Mouse (Mus musculus) frontal cortex, postnatal 36 days (tissue): Measurements from ENCODE around the gene Fkbpl.
A peak's percentile ranks its signal among the peaks of the same experiment; 100 is the strongest.

Experiments
- DNase-seq, 2 experiments: peaks; one replicate each; pipeline ENCODE4 v3.0.0; 2022; ENCODE audit warnings: low spot score in 2 of 2

The Fkbpl gene

DNA sequence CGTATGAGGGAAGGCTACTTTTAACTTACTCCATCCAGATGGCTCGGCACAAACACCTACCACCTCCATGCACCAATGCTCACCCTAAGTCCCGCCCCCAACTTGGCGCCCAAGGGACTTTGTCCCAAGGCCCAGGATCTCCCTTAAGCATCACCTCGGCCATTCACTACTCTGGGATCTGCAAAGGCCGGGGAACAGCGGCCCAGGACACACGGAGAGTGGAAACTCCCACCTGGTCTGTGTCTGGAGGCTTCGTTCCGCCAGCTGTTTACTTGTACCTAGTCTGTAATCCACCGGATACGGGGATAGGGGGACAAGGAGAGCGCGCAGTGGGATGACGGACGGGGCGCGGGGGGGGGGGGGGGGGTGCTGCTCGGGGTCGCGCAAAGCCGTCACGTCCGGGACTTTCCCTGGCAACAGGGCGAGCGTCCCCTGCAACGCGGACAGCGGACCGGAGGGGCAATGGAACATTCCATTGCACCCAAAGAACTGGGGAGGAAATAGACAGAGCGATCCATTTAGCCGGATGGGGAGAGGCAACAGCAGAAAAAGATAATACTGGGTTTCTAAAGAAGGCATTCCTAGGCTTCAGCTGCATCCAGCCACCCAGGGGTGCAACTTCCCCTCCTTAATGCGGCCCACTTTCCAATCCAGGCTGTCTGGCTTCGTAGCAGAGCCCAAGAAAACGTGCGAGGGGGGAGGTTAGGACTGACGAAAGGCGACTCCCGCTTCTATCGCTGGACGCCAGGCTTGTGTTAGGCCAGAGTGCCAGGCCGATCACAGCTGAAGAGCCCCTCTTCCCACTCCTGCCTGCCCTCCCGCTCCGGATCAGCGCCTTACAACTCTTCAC is 17.2 kb upstream of the Fkbpl start:
- peak; percentile 85 to 88 for DNase-seq

- no peak for DNase-seq
These were observed 16.5 kb upstream of the Fkbpl start, which contains the start of gene Ppt2 for GRCm38 (mm10) chr17:34627943-34628643. TSS of gene Ppt2 (minus strand) at chr17:34628510.

GRCm38 (mm10) chr17:34628644-34628967 is 16.0 kb upstream of the Fkbpl start:
- DNase-seq = no peak

- peak; percentile 68 to 71 for DNase-seq
These were observed 15.3 kb upstream of the Fkbpl start, which contains the start of gene Prrt1 for GRCm38 (mm10) chr17:34629221-34629751. TSS of gene Prrt1 (plus strand) at chr17:34629533.

DNA sequence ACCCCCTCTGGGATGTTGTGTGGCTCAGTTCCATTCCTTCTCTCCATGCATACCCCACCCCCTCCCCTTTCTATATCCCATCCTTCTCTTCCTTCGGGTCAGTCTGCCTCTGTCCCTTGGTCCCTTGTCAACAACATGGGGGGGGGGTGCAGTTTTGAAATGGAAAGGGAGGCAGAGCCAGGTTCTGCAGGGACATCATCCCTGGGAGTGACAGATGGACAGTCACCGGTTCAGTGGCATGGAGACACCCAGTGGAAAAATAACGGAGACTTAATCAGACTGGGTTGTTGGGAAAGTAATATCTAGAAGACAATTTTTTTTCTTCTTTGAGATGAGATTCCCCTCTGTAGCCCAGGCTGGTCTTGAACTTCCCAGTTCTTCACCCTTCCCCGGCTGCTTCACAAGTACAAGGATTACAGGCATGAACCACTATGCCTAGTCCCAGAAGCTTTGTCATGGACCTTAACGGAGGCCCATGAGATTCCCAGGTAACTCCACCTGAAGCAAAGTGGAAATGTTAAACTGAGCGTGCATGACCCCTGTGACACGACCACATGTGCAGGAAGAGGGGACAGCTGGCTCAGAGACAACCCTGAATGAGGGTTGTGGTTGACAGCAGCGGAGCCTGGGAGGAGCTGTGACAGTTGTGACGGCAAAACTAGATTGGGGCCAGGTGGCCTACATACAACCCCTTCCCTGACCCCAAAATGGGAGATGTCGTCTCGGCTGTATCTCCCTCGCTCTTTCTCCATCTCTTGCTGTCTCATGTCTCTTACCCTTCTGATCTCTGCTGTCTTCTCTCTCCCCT is 14.6 kb upstream of the Fkbpl start:
- DNase-seq = no peak

DNA sequence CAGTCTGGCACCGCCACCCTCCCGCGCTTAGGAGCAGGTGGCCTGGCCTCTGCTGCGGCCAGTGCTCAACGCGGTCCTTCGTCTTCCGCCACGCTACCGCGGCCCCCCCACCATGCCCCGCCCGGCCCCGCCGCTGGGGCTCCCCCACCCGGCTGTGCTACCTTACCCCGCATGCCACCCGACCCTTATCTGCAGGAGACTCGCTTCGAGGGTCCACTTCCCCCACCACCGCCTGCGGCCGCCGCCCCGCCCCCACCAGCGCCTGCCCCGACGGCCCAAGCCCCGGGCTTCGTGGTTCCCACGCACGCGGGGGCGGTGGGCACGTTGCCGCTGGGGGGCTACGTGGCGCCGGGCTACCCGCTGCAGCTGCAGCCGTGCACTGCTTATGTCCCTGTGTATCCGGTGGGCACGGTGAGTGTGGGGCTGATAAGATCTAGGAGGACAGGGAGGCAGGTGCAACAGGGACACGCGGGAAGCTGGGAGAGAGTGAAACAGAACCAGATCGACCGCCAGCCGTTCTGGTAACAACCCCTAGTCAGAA is 13.7 kb upstream of the Fkbpl start:
- DNase-seq = no peak

DNA sequence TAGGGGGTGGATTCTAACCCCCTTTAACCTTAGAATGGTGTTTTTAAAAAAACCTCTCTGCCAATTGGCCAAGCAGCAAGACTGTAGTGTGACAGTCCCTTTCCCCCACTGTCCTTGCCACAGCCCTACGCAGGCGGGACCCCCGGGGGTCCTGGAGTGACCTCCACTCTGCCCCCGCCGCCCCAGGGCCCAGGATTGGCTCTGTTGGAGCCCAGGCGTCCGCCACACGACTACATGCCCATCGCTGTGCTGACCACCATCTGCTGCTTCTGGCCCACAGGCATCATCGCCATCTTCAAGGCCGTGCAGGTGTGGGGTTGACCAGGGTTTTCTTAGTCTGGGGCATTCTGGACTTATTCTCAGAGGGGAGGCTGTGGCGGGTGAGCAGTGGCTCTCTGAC is 12.9 kb upstream of the Fkbpl start:
- no peak for DNase-seq

GRCm38 (mm10) chr17:34632261-34632691 is 12.3 kb upstream of the Fkbpl start:
- peak; percentile 86 to 90 for DNase-seq

- DNase-seq = no peak
These were observed 8.9 kb upstream of the Fkbpl start for GRCm38 (mm10) chr17:34635671-34636070.

- no peak for DNase-seq
These were observed 7.1 kb upstream of the Fkbpl start for GRCm38 (mm10) chr17:34637459-34637858.

DNA sequence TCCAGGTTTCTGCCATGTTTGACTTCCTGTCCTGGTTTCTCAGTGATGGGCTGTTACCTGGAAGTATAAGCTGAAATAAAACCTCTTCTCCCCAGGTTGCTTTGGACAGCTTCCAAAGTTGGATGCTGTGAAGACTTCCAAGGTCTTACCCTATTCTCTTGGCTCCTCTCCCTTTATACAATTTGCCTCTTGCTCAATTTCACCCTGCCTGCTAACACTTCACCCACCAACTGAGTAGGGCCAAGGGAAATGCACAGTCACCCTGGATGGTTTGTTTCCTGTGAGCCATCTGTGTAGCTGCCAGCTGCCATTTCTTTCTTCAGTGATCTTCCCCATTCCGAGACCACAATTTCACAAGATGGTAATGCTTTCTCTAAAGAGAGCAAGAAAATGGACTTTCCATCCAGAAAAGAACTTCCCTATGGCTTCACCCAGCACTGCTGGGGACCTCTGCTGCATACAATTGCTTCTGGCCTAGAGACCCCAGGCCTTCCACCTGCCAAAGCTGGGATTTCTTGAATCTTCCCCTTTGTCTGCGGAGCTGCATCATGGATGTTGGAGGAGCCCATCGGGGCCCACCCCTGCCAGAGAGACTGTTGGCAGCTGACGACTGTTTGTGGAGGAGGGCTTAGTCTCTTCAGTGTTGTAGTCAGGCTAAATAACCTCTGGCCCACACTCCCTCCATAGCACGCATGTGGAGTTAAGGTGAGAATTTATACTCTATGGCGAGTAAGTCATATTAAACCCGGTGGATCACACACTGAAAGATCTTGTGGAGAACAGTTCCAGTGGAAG is 4.9 kb upstream of the Fkbpl start:
- no peak for DNase-seq

DNA sequence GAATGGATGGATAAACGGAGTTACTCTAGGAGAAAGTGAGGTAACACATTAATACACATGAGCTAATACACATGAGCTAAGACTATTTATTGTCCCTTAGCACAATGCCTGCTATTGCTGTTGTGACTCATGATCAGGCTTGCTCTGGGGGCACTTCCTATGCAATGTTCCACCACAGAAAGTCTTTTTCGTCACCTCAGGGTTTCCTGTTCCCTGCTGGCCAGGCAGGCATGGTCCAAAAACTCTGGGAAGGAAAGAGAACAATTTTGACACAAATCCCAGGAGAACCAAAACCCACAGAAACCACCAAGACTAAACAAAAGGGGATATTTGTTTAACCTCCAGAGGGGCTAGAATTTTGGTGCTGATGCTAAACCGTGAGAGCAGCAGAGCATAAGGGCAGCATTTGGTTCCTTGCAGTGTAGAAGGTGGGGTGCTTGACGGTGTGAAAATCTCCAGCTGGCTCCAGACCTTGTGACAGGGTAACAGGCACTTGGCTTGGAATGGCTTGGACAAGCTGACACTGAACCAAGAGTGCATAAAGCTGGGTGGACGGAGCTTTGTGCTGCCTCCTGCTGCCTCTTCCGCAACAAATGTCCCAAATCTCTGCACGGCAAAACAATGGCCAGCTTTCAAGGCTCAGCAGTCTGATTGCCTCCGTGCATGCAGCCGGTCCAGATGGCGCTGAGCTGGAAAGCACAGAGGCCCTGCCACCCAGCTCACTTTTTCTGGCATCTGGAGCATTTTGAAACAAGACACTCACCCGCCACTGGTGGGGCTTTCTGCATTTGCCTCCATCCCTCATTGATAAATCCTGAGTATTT is 3.6 kb upstream of the Fkbpl start:
- no peak for DNase-seq

DNA sequence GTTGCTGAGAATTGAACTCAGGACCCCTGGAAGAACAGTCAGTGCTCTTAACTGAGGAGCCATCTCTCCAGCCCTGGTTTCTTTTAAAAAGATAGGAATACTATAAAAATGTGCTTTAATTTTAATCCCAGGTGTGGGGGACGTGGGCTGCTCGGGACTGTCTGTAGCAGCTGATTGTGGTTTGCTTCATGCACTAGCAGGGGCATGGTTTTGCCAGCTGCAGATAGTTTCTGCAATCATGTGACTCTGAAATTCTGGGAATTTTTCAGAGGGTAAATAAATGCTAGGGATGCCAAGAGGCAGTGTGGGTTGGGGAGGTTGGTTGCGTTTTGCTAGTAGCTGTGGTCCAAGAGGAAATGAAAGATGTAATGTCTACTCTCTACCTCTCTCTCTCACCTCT is 2.6 kb upstream of the Fkbpl start:
- DNase-seq = no peak

DNA sequence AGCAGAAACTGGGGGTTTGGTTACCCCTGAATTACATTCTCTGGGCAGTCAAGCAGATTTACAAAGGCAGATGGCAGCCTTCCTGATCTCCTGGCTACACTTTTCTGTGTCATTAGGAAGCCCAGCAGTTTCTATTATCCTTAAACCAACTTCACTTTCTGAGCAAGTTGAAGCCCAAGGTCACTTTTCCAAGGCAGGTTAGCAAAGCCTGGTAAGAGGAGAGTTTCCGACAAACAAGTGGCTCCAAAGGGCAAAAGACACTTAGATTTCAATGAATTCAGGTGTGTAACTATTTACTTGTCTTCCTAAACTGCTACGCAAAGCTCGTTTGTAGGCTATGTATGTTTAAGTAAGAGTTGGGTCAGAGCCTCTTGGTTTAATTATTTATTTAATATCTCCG is 1.2 kb upstream of the Fkbpl start:
- DNase-seq = no peak

GRCm38 (mm10) chr17:34643944-34644343 is 620 bp upstream of the Fkbpl start:
- no peak for DNase-seq

GRCm38 (mm10) chr17:34645256-34645829 is 779 bp downstream of the Fkbpl start:
- no peak for DNase-seq

DNA sequence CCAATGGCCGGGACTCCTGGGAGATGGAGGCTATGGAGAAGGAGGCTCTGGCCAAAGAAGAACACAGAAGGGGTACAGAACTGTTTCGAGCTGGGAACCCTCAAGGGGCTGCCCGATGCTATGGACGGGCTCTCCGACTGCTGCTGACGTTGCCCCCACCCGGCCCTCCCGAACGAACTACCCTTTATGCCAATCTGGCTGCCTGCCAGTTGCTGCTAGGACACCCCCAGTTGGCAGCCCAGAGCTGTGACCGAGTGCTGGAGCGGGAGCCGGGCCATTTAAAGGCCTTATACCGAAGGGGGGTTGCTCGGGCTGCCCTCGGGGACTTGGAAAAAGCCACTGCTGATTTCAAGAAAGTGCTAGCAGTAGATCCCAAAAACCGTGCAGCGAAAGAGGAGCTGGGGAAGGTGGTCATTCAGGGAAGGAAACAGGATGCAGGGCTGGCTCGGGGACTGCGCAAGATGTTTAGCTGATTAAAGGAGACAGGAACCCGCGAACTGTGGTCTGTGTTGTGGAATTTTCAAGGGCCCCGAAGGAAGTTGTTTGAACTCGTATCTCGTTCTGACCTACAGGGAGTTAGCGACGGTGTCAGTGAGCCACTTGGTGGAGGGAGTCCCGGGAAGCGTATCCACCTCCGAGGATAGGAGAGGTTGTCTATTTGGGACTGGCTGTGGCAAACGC is 1.4 kb downstream of the Fkbpl start:
- DNase-seq = no peak

DNA sequence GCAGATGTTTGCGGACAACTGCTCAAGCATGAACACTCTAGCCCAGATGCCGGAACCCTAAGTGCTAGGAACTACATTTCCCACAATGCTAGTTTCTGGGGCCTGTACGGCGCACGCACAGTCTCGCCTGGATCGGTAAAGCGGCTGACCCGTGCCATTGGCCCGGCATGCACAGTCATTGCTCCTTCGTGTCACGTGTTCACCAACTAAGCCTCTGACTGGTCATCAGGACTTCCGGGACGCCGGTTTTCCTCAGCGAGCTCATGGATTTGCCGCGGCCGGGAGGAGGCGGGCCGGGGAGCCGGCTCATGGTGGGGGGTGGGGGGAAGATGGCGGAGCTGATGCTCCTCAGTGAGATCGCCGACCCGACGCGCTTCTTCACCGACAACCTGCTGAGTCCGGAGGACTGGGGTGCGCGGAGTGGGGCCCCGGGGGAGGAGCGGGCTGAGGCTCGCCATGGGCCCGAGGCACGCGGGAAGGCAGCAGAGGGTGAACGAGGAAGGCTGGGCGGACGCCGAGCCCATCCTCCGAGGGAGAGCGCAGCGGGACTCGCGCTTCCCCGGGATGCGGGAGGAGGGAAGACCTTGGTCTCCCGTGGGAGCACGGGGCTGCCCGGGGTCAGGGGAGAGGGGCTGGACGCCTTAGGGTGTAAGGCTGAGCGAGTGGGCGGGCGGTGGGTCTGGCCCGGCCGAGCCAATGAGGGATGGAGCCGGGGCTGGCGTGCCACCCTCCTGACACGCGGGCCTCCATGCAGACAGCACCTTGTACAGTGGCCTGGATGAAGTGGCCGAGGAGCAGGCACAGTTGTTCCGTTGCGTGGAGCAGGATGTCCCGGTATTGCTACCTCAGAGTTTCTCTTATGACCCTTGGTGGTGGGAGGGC is 2.6 kb downstream of the Fkbpl start, which contains the start of gene Atf6b:
Gene Atf6b, plus strand, starts transcription at position 241 of the 882 bp plus-strand sequence.
- DNase-seq = peak; percentile 96 to 98
